Mouse (Mus musculus) G1E (cell line): ENCODE measurements around the gene Capza1.

Experiments
- CTCF ChIP-seq: IDR thresholded peaks from 2 replicates; pipeline ENCODE4 v1.5.1; 2012; ENCODE audit warnings: low read depth, low read length, inconsistent platforms, mixed read lengths
- GATA1 ChIP-seq: IDR thresholded peaks from 2 replicates; pipeline ENCODE4 v1.6.1; 2012; ENCODE audit warnings: borderline replicate concordance, low read length, inconsistent platforms, mixed read lengths
- GATA2 ChIP-seq: IDR thresholded peaks from 2 replicates; pipeline ENCODE4 v1.6.1; 2012; ENCODE audit warnings: low read depth, low read length, inconsistent platforms, borderline replicate concordance
- POLR2AphosphoS5 ChIP-seq: IDR thresholded peaks from 2 replicates; pipeline ENCODE4 v1.6.1; 2012; ENCODE audit warnings: low read depth, low read length, inconsistent platforms; ENCODE audit not compliant: insufficient replicate concordance
- TAL1 ChIP-seq: conservative IDR thresholded peaks from 2 replicates; pipeline ENCODE4 v1.6.1; 2012; ENCODE audit warnings: low read depth, low read length, inconsistent platforms, mixed read lengths

- TF ChIP-seq CTCF = no peak
- TF ChIP-seq GATA1 = no peak
- TF ChIP-seq TAL1 = no peak
- TF ChIP-seq POLR2AphosphoS5 = no peak
- TF ChIP-seq GATA2 = no peak
Observed at GRCm38 (mm10) chr3:104865341-104865788, 1.1 kb upstream of the Capza1 start.
